Mouse (Mus musculus) large intestine, adult 2 months (tissue): ENCODE data around the gene Ccdc8. TPM values are rescaled to one million over a fixed set of nuclear protein-coding genes. Genes with fewer than 3 reads are reported as not detected.
"Not testable (repeated sequence)": the region's sequence is repeated elsewhere in the genome, so short reads cannot be mapped to it uniquely, and the experiment has no call there.

Source experiments
- DNase-seq: peaks from one replicate; pipeline ENCODE4 v3.0.0-alpha.2; 2012; ENCODE audit warnings: low read depth, low spot score
- WGBS: fragments of 180-500 bp; shearing (Covaris S2); methylation state at CpG from one replicate; pipeline ENCODE4 v1.1.7; 2018; 5-methylcytosine and 5-hydroxymethylcytosine counted together
- polyA plus RNA-seq: library from polyadenylated mRNA; depleted of rRNA; stranded (reverse); fragments of >200 nt; gene quantifications from 2 replicates; pipeline ENCODE4 v1.2.3, GENCODE M21; 2012; rRNA removed

The Ccdc8 gene
- 1.0 and 1.1 TPM in 2 replicates for polyA plus RNA-seq

DNA sequence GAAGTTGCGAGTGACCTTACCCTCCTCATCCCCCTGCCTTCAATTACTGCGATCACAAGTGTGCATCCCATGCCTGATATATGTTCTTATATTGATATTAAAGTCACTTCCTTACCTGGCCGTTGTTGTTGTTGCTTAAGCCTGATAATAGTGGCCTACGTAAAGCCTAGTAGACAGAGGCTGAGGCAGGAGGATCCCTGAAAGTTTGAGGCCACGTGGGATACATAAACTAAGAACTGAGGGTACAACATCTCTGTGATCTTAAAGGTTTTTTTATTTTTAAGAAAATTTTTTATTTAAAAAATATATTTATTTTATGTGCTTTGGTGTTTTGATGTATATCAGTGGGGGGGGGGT is at the start of gene Ccdc8:
Gene Ccdc8, plus strand, starts transcription at position 258 of the 357 bp plus-strand sequence.
- 90% methylated on average over 5 of the region's 5 CpGs for WGBS
- DNase-seq: no peak

DNA sequence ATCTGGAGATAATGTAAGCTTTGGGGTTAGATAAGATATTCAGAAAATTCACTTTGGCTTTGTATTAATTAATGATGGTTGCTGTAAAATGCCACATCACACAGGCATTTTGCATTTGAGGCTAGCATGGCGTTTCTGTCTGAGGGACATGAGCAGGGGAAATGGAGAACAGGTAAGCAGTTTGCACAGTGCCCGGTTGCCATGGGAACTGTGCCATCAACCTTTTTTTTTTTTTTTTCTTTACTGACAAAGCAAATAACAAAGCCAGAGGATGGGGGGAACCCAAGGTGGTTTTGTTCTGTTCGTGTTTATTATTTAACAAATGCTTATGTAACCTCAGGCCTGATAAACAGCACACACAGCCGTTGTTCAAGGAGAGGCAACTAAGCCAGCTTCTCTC is 49.6 kb upstream of the Ccdc8 start:
- no peak for DNase-seq
- WGBS: 53% methylated on average over 4 of the region's 4 CpGs

DNA sequence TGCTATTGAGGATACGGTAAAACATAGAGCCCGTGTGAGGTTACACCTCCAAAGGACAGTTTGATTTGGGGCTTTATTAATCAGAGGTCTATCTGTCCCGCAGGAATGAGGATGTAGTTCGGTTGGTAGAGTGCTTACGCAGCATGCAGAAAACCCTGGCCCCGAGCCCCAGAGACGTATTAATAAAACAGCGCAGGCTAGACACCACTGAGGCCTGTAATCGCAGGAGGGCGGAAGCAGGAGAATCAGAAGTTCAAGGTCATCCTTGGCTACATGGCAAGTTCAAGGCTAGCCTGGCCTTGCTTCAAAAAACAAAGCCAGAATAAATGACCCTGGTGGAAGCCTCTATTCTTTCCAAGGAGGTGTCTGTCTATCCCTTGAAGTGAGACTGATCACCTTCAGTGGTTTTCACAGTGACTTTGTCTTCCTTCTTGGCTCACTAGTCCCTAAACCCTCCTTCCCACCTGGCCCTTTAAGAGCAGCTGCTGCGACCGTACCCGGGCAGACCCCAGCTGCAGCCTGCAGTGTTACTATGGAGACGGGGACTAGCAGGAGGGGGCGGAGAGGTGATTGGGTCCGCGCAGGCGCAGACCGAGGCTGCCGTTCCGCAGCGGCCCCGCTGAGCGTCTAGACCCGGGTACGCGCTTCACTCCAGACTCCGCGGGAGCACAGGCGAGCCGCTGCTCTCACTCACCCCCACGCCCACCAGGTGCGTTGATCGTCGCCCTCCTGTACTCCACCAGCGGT is 48.3 kb upstream of the Ccdc8 start, which contains the start of gene Pnmal2:
Gene Pnmal2, plus strand, starts transcription at position 622 of the 747 bp plus-strand sequence.
- 23% methylated on average over 36 of the region's 36 CpGs for WGBS
- no peak for DNase-seq

DNA sequence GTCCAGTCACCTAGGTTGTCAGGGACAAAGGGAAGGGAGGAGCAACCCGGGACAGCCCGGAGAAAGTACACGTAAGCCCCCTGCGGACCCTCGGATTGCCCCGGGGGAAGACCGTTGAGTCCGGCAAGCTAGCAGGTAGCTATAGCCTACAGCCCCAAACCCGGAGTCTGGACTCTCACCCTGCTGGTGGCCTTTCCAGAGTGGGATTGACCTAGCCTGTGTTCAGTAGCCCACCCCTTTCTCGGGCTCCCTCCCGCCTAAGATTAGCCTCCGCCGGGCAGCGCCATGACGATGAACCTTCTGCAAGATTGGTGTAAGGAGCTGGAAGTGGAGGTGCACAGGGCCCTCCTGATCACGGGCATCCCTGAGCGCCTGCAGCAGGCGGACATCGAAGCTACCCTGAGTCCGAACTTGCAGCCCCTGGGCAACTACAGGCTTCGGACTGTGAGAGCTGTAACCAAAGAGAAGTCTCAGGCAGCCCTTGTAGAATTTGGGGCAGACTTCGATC is 47.6 kb upstream of the Ccdc8 start:
- WGBS: 11% methylated on average over 22 of the region's 22 CpGs
- DNase-seq: no peak

DNA sequence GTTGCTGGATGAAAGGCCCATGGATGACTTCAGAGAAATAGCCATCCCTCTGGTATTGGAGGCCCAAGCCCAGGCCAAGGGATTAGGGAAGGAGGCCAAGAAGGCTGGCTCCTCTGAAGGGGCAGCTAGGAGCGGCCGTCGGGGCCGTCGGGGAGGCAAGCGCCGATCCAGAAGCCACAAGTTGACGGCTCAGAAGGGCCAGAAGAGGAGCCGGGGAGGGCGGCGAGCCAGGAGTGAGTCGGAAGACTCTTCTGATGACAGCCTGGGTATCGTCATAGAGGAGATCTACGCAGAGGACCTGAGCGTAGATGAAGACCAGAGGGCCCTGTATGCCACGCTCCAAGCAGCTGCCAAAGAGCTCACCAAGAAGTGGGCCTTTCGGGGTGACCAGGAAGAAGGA is 47.1 kb upstream of the Ccdc8 start:
- 44% methylated on average over 17 of the region's 17 CpGs for WGBS
- no peak for DNase-seq

DNA sequence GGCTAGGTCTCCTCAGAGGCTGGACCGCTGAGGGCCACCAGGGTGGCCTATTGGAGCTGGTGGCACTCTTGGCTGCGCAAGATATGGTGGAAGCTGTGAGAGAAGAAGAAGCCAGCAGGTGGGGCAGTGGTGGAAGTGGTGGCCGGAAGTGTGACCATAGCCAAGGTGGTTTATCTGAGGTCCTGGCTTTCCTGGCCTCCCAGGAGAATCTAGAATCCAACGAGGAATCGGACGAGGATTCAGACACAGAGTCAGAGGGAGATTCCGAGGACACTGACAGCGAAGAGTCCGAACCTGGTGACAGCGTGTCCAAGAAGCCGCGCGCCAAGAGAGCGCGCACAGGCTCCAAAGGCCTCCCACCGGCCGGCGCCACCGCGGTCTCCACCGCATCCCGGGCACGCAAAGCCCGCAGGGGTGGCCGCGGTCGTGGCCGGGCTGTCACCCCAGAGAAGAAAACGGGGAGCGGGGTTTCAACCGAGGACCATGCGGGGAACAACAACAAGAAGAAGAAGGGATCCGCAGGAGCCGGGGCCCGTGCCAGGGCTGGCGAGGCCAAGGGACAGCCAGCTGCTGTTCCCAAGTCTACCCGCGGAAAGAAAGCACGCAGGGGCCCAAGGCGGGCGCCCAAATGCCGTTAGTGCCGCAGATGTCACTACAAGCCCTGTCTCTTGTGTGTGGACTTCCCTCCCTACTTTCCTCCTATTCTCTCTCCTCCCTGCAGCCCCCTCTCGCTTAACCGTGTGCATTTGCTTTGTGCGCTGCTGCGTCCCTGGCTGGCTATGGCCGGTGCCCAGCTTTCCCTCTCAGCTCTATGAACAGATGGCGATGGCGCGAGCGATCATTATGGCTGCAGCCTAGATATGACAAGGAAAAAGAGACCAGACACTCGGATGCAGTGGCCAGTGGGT is 45.8 kb upstream of the Ccdc8 start:
- no peak for DNase-seq
- WGBS: 13% methylated on average over 53 of the region's 53 CpGs

DNA sequence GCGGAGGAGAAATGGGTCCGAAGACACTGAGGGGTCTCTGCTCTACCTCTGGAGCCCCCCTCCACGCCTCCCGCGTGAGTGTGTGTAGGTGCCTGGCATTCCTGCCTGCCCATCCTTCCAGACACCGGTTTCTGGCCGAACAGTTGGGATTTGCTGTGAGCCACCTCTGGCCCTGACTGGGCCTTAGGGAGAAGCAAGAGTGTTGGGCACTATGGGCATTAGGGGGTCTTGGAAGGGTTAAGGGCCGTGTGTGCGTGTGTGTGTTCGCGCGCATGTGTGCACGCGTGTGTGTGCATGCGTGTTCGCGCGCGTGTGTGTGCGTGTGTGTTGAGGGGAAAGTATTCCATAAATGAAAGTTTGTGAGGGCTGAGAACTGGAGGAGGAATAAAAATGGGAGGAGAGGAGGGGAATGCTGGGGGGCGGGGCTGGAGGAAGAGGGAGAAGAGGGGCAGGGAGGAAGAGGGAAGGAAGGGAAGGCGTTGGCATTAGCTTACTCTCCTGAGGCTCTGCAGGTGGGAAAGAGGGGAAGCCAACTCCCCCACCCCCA is 45.1 kb upstream of the Ccdc8 start:
- WGBS: 21% methylated on average over 21 of the region's 22 CpGs
- DNase-seq: no peak

DNA sequence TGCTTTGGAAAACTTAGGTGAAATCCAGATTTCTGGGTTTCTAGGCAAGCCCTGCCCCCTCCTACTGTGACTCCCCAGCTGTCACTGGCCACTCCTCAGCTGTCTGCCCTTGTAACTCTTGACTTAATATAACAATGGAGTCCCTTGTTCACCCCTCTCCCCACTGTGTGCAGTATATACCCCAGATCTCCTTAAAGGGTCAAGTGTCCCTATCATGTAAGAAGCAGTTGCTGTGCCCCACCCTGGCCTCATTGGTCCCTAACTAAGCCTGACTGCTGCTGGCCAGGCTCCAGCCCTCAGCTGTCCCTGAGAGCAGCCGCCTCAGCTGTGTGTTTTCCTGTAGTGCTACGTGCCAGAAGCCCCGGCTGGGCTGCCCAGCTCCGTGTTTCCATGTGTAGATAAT is 44.5 kb upstream of the Ccdc8 start:
- no peak for DNase-seq
- 2% methylated on average over 4 of the region's 4 CpGs for WGBS

DNA sequence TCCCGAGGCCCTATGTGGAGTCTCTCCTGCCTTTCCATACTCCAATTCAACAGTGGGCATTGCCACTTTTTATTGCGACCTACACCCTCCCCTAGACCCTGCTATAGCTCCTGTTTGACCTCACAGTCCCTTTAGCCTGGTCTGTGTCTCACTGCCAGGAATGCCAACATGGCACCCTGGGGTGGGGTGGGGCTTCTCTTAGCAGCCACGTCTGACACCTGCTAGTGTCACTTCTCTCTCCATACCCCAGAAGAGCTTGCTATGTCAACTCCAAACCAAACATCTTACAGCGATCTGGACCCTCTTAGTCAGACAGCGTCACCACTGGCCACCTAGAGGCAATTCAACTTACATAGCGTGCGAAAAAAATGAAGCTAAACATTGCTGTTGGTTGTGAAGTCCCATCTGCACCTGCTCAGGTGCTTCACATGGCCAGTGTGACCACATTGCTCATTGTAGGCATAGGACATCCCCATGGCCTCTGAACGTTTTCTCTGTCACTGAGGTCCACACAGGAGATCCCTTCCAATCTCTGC is 43.5 kb upstream of the Ccdc8 start:
- DNase-seq: no peak
- 84% methylated on average over 8 of the region's 8 CpGs for WGBS

DNA sequence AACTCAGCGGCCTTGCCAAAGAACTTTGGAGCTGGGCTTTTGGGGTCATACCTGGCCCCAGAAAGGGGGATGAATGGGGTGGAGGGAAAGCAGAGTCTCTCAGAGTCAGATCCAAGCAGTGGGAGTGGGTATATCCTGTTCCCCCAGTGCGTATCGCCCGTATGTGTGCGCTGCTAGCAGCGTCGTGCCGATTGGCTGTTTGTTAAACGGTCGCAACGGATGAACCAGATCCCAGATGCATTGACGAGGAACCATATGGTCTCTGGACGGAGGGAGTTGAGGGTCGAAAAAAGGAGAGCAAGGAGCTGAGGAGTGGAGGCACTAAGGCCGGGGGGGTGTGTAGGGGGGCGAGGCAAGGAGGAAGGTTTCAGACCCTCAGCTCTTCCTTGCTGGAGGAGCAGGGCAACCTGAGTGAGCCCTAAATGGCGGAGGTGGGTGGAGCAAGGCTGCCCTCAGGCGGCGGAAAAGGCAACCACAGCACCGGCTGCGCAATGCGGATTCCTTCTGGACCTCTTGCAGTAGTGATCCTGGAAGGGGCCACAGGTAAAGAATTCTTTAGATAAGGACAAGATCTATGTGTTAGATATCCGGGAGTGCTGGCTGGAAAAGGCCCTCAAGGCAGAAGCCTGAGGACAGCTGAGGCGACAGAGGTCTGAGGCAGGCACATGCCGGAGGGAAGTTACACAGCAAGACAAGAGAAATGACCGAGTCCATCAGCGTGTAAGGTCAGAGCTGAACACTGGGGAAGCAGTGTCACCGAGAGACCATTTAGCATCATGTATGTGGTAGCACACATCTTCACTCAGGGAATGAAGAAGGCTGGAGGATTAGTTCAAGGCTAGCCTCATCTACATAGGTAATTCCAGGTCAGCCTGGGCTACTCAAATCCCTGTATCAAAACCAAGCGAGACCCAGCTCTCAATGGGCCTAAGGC is 42.3 kb upstream of the Ccdc8 start:
- 11% methylated on average over 29 of the region's 29 CpGs for WGBS
- no peak for DNase-seq

DNA sequence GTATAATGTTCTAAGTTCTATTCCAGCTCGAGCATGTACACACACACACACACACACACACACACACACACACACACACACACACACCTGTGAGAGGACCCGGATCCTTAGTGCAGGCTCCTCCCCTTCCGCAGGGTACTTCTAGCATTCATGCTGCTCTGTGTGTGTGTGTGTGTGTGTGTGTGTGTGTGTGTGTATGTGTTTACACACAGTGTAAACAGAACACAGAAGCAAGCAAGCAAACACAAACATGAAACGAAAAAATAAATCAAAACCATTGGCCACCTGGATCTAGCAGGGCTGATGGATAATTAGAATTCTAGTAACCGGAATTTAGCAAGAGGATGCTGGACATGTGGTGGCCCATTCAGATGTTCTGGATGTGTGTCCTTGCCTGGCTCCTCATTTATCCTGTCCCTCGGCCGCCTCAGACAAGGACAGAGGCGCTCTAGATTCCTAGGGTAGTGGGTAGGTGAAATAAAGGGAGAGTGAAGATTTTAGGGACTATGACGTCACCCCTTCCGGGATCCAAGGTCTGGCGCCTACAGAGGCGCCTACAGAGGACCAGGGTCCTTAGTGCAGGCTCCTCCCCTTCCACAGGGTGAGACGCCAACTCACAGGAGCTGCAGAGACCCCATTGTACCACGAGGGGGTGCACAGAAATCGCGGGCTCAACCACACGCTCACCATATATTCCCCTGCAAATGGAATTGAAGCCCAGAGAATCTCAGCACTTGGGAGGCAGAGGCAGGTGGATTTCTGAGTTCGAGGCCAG is 41.5 kb upstream of the Ccdc8 start:
- 21% methylated on average over 18 of the region's 18 CpGs for WGBS

DNA sequence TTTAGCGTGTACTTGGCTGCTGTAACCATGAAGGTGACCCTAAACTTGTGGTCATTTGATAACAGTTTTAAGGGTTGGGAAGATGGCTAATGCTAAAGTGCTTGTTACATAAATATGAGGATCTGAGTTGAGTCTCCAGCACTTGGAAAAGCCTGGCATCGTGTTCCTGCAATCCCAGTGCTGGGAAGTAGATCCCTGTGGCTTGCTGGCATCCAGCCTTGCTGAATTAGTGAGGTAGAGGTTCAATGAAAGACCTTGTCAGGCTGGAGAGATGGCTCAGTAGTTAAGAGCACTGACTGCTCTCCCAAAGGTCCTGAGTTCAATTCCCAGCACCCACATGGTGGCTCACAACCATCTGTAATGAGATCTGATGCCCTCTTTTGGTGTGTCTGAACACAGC is 38.7 kb upstream of the Ccdc8 start:
- 57% methylated on average over 2 of the region's 2 CpGs for WGBS
- DNase-seq: not testable (repeated sequence)

More for the DNA sequence above, 41.5 kb upstream of the Ccdc8 start:
- DNase-seq: no peak

DNA sequence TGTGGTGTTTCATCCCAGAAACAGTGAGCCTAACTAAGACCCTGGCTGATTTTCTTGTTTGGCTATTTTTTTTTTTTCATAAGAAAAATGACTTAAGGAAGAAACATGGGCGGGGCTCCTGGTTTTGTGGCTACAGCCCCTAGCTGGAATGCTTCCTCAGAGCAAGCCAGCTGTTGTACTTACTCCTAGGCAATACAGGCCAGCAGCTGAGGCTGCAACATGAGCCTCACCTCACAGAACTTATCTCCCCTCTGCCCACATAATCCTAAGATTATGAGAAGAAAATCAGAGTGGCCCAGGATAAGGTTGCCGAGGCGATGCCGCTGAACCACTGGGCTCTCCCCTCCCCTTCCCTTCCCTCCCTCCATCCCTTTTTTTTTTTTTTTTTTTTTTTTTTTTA is 36.8 kb upstream of the Ccdc8 start:
- DNase-seq: no peak
- WGBS: 85% methylated on average over 4 of the region's 4 CpGs

DNA sequence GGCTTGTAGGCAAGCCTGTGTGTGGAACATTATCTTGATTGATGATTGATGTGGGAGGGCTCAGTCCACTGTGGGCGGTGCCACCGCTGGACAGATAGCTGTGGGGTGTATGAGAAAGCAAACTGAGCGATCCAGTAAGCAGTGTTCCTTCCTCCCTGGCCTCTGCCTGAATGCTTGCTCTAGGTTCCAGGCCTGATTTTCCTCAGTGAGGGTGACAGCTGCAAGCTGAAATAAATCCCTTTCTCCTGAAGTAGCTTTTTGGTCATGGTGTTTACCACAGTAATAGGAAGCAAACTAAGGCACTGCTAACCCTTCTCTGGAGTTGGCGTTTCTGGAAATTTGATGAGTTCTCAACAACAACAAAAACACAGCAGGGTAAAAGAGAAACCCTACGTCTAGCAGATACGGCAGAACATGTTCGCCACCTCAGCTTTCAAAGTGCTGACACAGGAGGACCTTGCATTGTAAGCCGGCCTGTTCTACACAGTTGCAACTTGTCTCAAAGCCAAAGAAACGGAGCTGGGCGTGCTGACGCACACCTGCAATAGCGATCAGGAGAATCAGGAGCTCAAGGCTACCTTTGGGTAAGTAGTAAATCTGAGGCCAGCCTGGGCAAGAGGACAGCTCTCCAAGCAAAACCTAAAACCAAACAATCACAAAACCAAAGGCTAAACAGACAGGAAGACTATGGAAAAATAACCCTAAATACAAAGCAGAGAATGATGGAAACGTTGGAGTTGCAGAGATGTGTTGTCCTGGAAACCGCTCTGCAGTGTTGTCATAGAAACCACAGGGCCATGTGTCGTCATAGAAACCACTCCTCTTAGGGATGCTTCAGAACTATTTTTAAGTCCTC is 35.9 kb upstream of the Ccdc8 start:
- WGBS: 64% methylated on average over 15 of the region's 15 CpGs
- no peak for DNase-seq

DNA sequence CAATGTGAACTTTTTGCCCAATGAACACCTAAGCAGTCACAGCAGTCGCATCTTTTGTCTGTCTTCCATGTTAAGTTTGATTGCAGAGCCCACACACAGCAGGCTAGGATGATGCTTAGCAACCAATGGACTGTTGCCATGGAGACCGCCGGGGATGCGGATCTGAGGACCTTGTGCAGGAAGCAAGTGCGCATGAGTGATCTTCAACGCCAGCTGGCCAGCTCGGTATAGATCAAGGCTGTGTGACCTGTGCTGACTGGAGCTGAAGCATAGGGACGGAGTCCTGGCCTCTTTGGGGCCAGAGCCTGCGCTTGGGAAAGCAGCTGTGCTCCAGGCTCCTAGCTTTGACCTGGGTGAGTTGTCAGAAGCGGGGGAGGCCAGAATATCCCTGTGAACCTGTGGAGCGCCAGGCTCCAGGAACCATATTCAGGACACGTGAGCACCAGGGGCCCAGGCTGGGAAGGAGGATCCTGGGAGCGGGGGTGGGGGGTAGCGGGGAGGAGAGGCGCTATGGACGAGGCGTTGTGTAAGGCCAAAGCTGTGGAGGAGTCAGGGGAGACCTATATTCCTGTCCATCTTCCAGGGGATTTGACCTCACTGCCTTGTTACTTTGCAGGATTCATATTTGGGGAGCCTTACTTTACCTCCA is 32.8 kb upstream of the Ccdc8 start, which contains the start of gene Pnmal1:
Gene Pnmal1, plus strand, starts transcription at position 141 of the 649 bp plus-strand sequence.
- 49% methylated on average over 17 of the region's 17 CpGs for WGBS
- no peak for DNase-seq

DNA sequence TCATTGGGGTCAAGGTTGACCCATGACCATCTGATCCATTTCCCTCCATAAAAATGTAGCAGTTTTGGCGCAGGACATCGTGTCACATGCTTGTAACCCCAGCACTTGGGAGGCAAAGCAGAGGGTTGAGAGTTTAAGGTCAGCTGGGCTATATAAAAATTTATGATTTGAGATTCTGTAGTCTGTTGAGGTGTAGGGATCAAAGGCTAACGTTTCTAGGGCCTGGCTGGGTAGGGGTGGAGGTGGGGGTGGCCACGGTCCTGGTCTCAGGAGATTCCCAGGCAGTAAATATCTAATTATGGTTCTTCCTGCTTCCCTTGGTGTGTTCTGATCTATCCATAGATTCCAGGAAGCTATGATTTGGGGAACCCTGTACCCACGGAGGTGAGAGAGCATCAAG is 30.8 kb upstream of the Ccdc8 start:
- DNase-seq: no peak
- 30% methylated on average over 5 of the region's 5 CpGs for WGBS

DNA sequence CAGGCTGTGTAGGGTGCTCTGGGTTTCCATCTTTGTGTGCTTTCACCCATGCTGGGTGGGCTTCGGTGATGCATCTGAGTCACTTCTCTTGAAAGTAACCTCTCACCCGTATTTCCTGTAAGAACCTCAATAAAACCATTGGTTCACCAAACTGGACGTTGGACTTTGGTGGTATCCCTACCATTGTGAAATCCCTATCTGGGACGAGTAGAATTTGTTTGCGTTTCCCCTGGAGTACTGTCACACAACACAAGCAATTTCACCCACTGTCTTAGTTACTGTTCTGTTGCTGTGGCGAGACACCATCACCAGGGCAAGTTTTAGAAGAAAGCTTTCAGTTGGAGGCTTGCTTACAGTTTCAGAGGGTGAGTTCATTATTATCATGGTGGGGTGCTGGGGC is 24.1 kb upstream of the Ccdc8 start:
- DNase-seq: no peak
- 54% methylated on average over 6 of the region's 6 CpGs for WGBS
